Mouse (Mus musculus) activated CD4-positive, CD25-positive, alpha-beta regulatory T cell, adult 4 months (primary cell): ENCODE measurements at regions not wholly inside any gene's neighbourhood (a gene's known extent, or its start where the extent isn't known, plus 50 kb on each side); places are given as distances from the start of the nearest gene placed in this dataset.
"Not testable (repeated sequence)": the region's sequence is repeated elsewhere in the genome, so short reads cannot be mapped to it uniquely, and the experiment has no call there.

ENCODE experiments used
- ATAC-seq: one replicate; pipeline ENCODE4 v1.8.0; 2017

DNA sequence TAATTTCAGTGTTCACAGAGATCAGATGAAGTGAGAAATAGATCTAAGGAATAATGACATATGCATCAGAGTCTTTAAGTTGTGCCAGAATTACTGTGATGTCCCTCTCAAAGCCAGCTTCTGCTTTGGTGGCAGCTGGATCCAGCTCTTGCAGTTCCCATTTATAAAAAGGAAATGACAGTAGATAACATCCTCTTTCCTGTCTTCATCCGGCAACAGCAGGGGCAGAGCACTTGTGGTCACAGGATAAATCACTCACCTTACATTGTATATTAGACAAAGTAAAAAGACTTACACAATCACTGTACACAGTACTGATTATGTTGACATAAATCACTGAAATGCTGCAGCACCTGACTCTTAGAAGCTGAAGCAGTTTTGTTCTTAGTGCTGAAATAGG is 1214.2 kb downstream of the Adam6a start:
- not testable (repeated sequence) for ATAC-seq

DNA sequence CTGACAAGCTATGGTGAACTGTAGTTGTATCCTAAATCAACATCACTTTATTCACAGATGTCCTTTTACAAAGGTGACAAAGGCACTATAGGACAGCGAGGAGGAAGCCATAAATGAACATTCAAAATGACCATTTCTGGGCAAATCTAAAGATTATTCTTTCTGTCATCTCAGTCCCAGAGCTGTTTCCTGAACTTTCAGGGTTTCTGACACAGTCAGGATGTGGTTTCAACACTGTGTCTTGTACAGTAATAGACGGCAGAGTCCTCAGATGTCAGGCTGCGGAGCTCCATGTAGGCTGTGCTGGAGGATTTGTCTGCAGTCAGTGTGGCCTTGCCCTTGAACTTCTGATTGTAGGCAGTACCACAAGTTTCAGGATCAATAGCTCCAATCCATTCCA is 1220.5 kb downstream of the Adam6a start:
- ATAC-seq: peak; percentile 40

DNA sequence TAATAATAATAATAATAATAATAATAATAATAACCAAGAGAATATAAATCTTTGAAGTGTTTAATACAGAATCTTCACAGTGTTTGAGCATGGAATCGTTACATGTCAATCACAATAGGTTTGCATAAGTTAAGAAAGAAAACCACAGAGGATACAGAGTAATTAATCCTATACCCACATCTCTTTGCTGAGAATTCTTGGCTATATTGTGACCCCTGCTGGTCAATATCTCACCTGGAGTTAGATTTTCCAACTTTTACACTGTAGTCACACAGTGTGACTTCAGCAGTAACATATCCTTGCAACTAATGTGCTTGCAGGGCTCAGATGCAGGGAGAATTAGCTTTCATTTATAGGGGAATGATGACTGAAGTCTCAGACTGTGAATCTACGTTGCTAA is 1231.7 kb downstream of the Adam6a start:
- not testable (repeated sequence) for ATAC-seq

DNA sequence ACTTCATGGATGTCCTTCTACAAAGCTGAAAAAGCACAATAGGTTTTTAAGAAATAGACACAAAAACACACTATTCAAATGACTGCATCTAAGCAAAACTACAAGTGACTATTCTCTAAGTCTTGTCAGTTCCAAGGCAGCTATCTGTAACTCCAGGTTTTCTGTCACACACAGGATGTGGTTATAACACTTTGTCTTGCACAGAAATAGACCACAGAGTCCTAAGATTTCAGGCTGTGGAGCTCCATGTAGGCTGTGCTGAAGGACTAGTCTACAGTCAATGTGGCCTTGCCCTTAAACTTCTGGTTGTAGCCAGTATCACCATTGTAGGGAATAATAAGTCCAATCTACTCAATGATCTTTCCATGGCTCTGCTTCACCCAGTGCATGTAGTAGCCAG is 1243.1 kb upstream of the Zfp386 start:
- no peak for ATAC-seq

DNA sequence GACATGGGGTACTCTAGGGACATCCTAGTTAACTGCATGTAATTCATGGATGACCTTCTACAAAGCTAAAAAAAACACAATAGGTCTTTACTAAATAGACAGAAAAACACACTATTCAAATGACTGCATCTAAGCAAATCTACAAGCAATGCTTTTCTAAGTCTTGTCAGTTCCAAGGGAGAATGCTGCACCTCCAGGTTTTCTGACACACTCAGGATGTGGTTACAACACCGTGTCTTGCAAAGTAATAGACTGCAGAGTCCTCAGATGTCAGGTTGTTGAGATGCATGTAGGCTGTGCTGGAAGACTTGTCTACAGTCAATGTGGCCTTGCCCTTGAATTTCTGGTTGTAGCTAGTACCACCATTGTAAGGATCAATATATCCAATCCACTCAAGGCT is 1238.3 kb upstream of the Zfp386 start:
- ATAC-seq: no peak

DNA sequence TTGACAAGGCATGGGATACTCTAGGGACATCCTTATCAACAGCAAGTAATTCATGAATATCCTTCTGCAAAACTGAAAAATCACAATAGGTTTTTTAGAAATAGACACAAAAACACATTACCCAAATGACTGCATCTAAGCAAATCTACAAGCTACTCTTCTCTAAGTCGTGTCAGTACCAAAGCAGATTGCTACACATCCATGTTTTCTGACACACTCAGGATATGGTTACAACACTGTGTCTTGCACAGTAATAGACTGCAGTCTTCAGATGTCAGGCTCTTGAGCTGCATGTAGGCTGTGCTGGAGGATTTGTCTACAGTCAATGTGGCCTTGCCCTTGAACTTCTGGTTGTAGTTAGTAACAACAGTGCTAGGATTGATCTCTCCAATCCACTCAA is 1230.7 kb upstream of the Zfp386 start:
- not testable (repeated sequence) for ATAC-seq

DNA sequence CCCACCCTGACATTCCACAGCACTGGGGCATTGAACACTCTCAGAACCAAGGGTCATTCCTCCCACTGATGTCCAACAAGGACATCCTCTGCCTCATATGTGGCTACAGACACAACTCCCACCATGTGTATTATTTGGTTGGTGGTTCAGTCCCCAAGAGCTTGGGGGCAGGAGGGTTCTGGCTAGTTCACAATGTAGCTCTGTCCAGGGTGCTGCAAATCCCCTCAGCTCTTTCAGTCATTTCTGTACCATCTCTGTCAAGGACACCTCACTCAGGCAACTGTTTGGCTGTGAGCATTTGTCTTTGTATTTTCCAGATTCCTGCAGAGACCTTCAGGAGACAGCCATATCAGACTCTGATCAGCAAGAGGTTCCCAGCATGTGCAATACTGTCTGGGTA is 1214.6 kb upstream of the Zfp386 start:
- ATAC-seq: no peak
